Mouse (Mus musculus) hindbrain, embryonic 11.5 days (tissue): Measurements from ENCODE around the gene Krtcap3. TPM values are rescaled to one million over a fixed set of nuclear protein-coding genes. Genes with fewer than 3 reads are reported as not detected.

ENCODE experiments used
- ATAC-seq: fragments of 200-750 bp; cut with Nextera tagmentation; 2 replicates; pipeline ENCODE4 v1.8.0; 2017; ENCODE audit warnings: mild to moderate bottlenecking, moderate TSS enrichment, moderate library complexity; ENCODE audit not compliant: low FRiP score
- DNase-seq: peaks from one replicate; pipeline ENCODE4 v3.0.0-alpha.2; 2015; ENCODE audit warnings: low spot score
- H3K27ac ChIP-seq: fragments of 300-500 bp; sonication (generic); 2 replicates; pipeline ENCODE4 v1.5.1; 2014; ENCODE audit warnings: mild to moderate bottlenecking, low read depth, low read length
- H3K27me3 ChIP-seq: fragments of 300-500 bp; sonication (generic); 2 replicates; pipeline ENCODE4 v1.6.1; 2014; ENCODE audit warnings: mild to moderate bottlenecking, low read length, moderate library complexity, mixed read lengths; ENCODE audit not compliant: control insufficient read depth, insufficient read depth
- H3K36me3 ChIP-seq: fragments of 300-500 bp; sonication (generic); 2 replicates; pipeline ENCODE4 v1.6.1; 2014; ENCODE audit warnings: mild to moderate bottlenecking, low read length, moderate library complexity, mixed read lengths; ENCODE audit not compliant: control insufficient read depth, insufficient read depth
- H3K4me1 ChIP-seq: fragments of 300-500 bp; sonication (generic); replicated peaks from 2 replicates; pipeline ENCODE4 v1.6.1; 2014; ENCODE audit warnings: low read length, mixed read lengths; ENCODE audit not compliant: control insufficient read depth, insufficient read depth
- H3K4me2 ChIP-seq: fragments of 300-500 bp; sonication (generic); replicated peaks from 2 replicates; pipeline ENCODE4 v1.6.1; 2014; ENCODE audit warnings: mild to moderate bottlenecking, low read depth, low read length
- H3K4me3 ChIP-seq: fragments of 300-500 bp; sonication (generic); 2 replicates; pipeline ENCODE4 v1.5.1; 2014; ENCODE audit warnings: low read depth, low read length
- H3K9ac ChIP-seq: fragments of 300-500 bp; sonication (generic); 2 replicates; pipeline ENCODE4 v1.6.1; 2014; ENCODE audit warnings: low read depth, low read length
- H3K9me3 ChIP-seq: fragments of 300-500 bp; sonication (generic); 2 replicates; pipeline ENCODE4 v1.6.1; 2016; ENCODE audit warnings: low read length; ENCODE audit not compliant: control insufficient read depth
- WGBS: fragments of 180-500 bp; shearing (Covaris S2); extraction: QIAGEN DNeasy Blood & Tissue Kit; methylation state at CpG from one replicate; pipeline ENCODE4 v1.1.7; 2014; 5-methylcytosine and 5-hydroxymethylcytosine counted together
- polyA plus RNA-seq: library from polyadenylated mRNA; unstranded; fragments of >200 nt; fragmentation: Nextera tagmentation; extraction: Ambion mirVana; gene quantifications from 2 replicates; pipeline ENCODE4 v1.2.1, GENCODE M21; 2014

Krtcap3 gene
- polyA plus RNA-seq, 1 experiment from 2014 or later = 3.4 TPM

GRCm38 (mm10) chr5:31257616-31258015 lies 6.1 kb downstream of the Krtcap3 start:
- no peak for DNase-seq
- H3K27me3 ChIP-seq = no peaks in the 10 kb centered on the region
- no peak overlapping the region for H3K27ac ChIP-seq
- H3K4me3 ChIP-seq = no peak overlapping the region
- no peaks in the 10 kb centered on the region for H3K36me3 ChIP-seq
- no peak for ATAC-seq
- H3K9me3 ChIP-seq = no peaks in the 10 kb centered on the region
- H3K4me2 ChIP-seq = no peak overlapping the region
- H3K4me1 ChIP-seq = no peaks in the 10 kb centered on the region
- no peak overlapping the region for H3K9ac ChIP-seq
- 79% methylated on average over 11 of the region's 11 CpGs for WGBS

DNA sequence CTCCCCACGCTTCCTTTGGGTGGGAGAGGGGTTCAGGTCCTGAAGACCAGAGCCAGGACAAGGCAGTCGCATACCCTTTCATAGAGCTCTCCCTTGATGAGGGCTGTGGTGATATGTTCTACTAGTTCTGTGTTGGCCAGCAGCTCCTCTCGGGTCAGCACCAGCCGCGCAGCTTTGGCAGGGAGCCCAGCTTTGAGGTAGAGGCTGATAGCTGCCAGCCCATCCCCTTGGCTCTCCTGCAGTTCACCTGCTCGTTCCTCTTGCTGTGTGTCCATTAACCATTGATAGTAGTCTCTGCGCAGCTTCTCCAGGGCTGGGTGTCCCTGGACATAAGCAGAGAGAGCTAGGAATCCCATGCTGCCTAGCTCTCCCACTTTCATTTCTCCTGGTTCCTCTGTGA lies 14.6 kb downstream of the Krtcap3 start:
- ATAC-seq (no peak), DNase-seq (no peak)
- H3K36me3 ChIP-seq = no peaks in the 10 kb centered on the region
- 96% methylated on average over 7 of the region's 7 CpGs for WGBS
- H3K27me3 ChIP-seq = no peaks in the 10 kb centered on the region
- no peak overlapping the region for H3K4me2 ChIP-seq
- no peak overlapping the region for H3K27ac ChIP-seq
- H3K9ac ChIP-seq = no peak overlapping the region
- H3K9me3 ChIP-seq = no peaks in the 10 kb centered on the region
- H3K4me3 ChIP-seq = no peak overlapping the region
- no peaks in the 10 kb centered on the region for H3K4me1 ChIP-seq

- H3K36me3 ChIP-seq = no peaks in the 10 kb centered on the region
Measured at GRCm38 (mm10) chr5:31267686-31268085, 16.2 kb downstream of the Krtcap3 start.

GRCm38 (mm10) chr5:31273018-31273417 lies 21.5 kb downstream of the Krtcap3 start:
- ATAC-seq = no peak
- WGBS = 88% methylated on average over 6 of the region's 6 CpGs
- no peaks in the 10 kb centered on the region for H3K36me3 ChIP-seq
- no peak for DNase-seq
- no peaks in the 10 kb centered on the region for H3K4me1 ChIP-seq
- no peaks in the 10 kb centered on the region for H3K27me3 ChIP-seq
- H3K27ac ChIP-seq = no peak overlapping the region
- no peak overlapping the region for H3K4me3 ChIP-seq
- no peak overlapping the region for H3K4me2 ChIP-seq
- H3K9ac ChIP-seq = no peak overlapping the region
- H3K9me3 ChIP-seq = no peaks in the 10 kb centered on the region

More at GRCm38 (mm10) chr5:31267686-31268085, 16.2 kb downstream of the Krtcap3 start:
- H3K4me1 ChIP-seq = no peaks in the 10 kb centered on the region
- H3K27ac ChIP-seq = no peak overlapping the region
- no peak overlapping the region for H3K4me2 ChIP-seq
- no peaks in the 10 kb centered on the region for H3K27me3 ChIP-seq
- H3K9ac ChIP-seq = no peak overlapping the region
- no peak overlapping the region for H3K4me3 ChIP-seq
- ATAC-seq (no peak), DNase-seq (no peak)
- 64% methylated on average over 6 of the region's 6 CpGs for WGBS
- no peaks in the 10 kb centered on the region for H3K9me3 ChIP-seq

- H3K27ac ChIP-seq = no peak overlapping the region
- no peak overlapping the region for H3K4me3 ChIP-seq
- H3K36me3 ChIP-seq = no peaks in the 10 kb centered on the region
- no peak overlapping the region for H3K4me2 ChIP-seq
- no peak for ATAC-seq
- no peak for DNase-seq
- H3K4me1 ChIP-seq = no peaks in the 10 kb centered on the region
- WGBS = 88% methylated on average over 20 of the region's 20 CpGs
- H3K9me3 ChIP-seq = no peaks in the 10 kb centered on the region
- H3K27me3 ChIP-seq = no peaks in the 10 kb centered on the region
- H3K9ac ChIP-seq = no peak overlapping the region
Measured at GRCm38 (mm10) chr5:31279245-31279988, 27.9 kb downstream of the Krtcap3 start.

- 83% methylated on average over 4 of the region's 4 CpGs for WGBS
- ATAC-seq (no peak), DNase-seq (no peak)
- H3K27ac ChIP-seq = no peak overlapping the region
- no peak overlapping the region for H3K9ac ChIP-seq
- no peaks in the 10 kb centered on the region; the same call in 1 of the 2 replicates for H3K36me3 ChIP-seq
- H3K27me3 ChIP-seq = no peaks in the 10 kb centered on the region
- H3K4me1 ChIP-seq = peaks cover 2% of the 10 kb centered on the region; the same call in 1 of the 2 replicates
- no peak overlapping the region for H3K4me3 ChIP-seq
- H3K9me3 ChIP-seq = no peaks in the 10 kb centered on the region
- H3K4me2 ChIP-seq = no peak overlapping the region
Measured at GRCm38 (mm10) chr5:31288225-31288624, 36.7 kb downstream of the Krtcap3 start.

DNA sequence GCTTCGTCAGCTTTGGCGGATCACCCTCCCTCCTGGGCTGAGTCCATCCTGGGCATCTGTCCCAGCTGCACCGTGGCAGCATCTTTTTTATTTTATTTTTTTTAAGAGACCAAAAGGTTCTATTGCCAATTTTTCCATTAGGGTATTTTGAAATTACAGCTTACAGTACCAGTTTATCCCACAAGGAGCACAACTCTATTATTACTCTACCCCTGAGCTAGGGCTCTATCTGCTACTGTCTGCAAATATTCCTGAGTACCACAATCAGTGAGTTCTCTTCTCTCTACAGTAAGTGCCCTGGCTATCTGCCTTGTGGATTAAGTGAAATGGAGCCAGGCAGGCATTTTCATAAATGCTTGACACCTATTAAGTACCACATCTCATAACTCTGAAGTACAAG lies 37.2 kb downstream of the Krtcap3 start:
- Histone ChIP-seq H3K4me1 (peaks cover 2% of the 10 kb centered on the region; the same call in 1 of the 2 replicates), H3K27me3 (no peaks in the 10 kb centered on the region), H3K4me2 (no peak overlapping the region), H3K9ac (no peak overlapping the region), H3K9me3 (no peaks in the 10 kb centered on the region), H3K27ac (no peak overlapping the region), H3K36me3 (no peaks in the 10 kb centered on the region; the same call in 1 of the 2 replicates), H3K4me3 (no peak overlapping the region)
- WGBS = 89% methylated on average over 3 of the region's 3 CpGs
- DNase-seq = no peak
- ATAC-seq = no peak

GRCm38 (mm10) chr5:31289626-31290230 lies 38.2 kb downstream of the Krtcap3 start:
- ATAC-seq (no peak), DNase-seq (no peak)
- Histone ChIP-seq H3K27me3 (no peaks in the 10 kb centered on the region), H3K36me3 (no peaks in the 10 kb centered on the region; the same call in 1 of the 2 replicates), H3K9me3 (no peaks in the 10 kb centered on the region), H3K9ac (no peak overlapping the region), H3K4me3 (no peak overlapping the region), H3K4me1 (peaks cover 6% of the 10 kb centered on the region; the same call in 1 of the 2 replicates), H3K27ac (no peak overlapping the region), H3K4me2 (no peak overlapping the region)
- 81% methylated on average over 3 of the region's 3 CpGs for WGBS
